Mouse (Mus musculus): ENCODE data around the gene Atp5e.

The Atp5e gene

GRCm38 (mm10) chr2:174415001-174415730 is 48.7 kb downstream of the Atp5e start:
- DNase-seq (ENCODE audit: low read depth), result no peak

- no peak for DNase-seq (ENCODE audit: low read depth)
These were observed 50.8 kb downstream of the Atp5e start for GRCm38 (mm10) chr2:174413127-174413526.

Data from 416B (cell line).